Mouse (Mus musculus) kidney, adult 2 months (tissue): ENCODE measurements around the gene Ube4b. TPM values are rescaled to one million over a fixed set of nuclear protein-coding genes. Genes with fewer than 3 reads are reported as not detected.

ENCODE experiments used
- DNase-seq: peaks from one replicate; pipeline ENCODE4 v3.0.0; 2021
- H3K27ac ChIP-seq: fragments of 200-500 bp; 2 replicates; pipeline ENCODE4 v1.5.1; 2012; ENCODE audit warnings: low read depth, low read length, control low read depth, inconsistent platforms; ENCODE audit not compliant: insufficient read depth
- H3K27me3 ChIP-seq: fragments of 200-500 bp; replicated peaks from 2 replicates; pipeline ENCODE4 v1.6.1; 2012; ENCODE audit warnings: mild to moderate bottlenecking, moderate library complexity, low read length, inconsistent platforms; ENCODE audit not compliant: control insufficient read depth, insufficient read depth
- H3K36me3 ChIP-seq: fragments of 200-500 bp; 2 replicates; pipeline ENCODE4 v1.6.1; 2012; ENCODE audit warnings: mild to moderate bottlenecking, moderate library complexity, low read length, inconsistent platforms; ENCODE audit not compliant: control insufficient read depth, insufficient read depth
- H3K4me1 ChIP-seq: fragments of 200-500 bp; 2 replicates; pipeline ENCODE4 v1.6.1; 2011; ENCODE audit warnings: low read length; ENCODE audit not compliant: control insufficient read depth, insufficient read depth
- H3K4me3 ChIP-seq: fragments of 200-500 bp; 2 replicates; pipeline ENCODE4 v1.5.1; 2011; ENCODE audit warnings: mild to moderate bottlenecking, low read depth, low read length, control low read depth; ENCODE audit not compliant: insufficient read depth
- CTCF ChIP-seq: fragments of 200-500 bp; conservative IDR thresholded peaks from 2 replicates; pipeline ENCODE4 v1.5.1; 2011; ENCODE audit warnings: low read depth, mild to moderate bottlenecking, control low read depth, low read length, moderate library complexity, mixed read lengths; ENCODE audit not compliant: insufficient read depth, insufficient read length
- POLR2A ChIP-seq: fragments of 200-500 bp; IDR thresholded peaks from one replicate; pipeline ENCODE4 v1.6.1; 2011; ENCODE audit warnings: low read depth, low read length, control low read depth
- WGBS: fragments of 180-500 bp; shearing (Covaris S2); methylation state at CpG from one replicate; pipeline ENCODE4 v1.1.7; 2018; 5-methylcytosine and 5-hydroxymethylcytosine counted together
- polyA plus RNA-seq: library from polyadenylated mRNA; depleted of rRNA; stranded (reverse); fragments of >200 nt; gene quantifications from 2 replicates; pipeline ENCODE4 v1.2.3, GENCODE M21; 2012

The Ube4b gene
- polyA plus RNA-seq, 1 experiment = 56.5 TPM

GRCm38 (mm10) chr4:149314275-149314837 lies 112.2 kb downstream of the Ube4b start:
- WGBS = 78% methylated on average over 11 of the region's 11 CpGs

DNA sequence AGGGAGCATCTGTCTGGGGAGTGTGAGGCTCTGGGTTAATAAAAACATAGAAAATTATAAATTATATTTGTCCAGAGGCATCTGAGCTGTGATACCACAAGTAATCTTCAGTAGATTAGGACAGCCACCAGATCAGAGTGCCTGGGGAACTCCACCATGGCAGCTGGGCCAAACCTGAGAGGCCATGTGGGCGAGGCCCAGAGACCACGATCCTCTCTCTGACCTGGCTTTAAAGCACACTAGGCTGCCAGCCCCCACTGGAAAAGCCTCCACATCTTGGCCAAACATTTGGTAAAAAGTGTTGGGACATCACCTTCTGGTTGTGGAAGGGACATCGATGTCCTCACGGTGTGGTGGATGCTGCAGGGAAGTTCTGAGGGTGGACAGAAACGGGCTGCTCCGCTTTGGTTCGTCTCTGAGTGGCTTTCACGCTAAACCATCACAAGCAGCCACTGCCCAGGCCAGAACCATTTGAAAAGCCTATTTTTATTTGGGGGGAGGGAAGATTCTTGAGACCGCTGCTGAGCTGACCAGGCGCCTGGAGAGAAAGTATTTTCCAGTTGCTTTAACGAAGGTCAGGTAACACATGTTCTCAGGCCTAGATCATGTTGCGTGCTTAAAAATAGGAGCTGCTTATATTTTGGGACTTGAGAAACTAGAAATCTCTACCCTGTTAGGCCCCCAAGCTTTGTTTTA lies 112.8 kb downstream of the Ube4b start:
- no peak for DNase-seq
- H3K27me3 ChIP-seq = no peaks in the 10 kb centered on the region
- no peak overlapping the region for H3K4me3 ChIP-seq
- TF ChIP-seq CTCF = no peak
- no peak for TF ChIP-seq POLR2A
- WGBS = 87% methylated on average over 12 of the region's 12 CpGs
- H3K4me1 ChIP-seq = no peaks in the 10 kb centered on the region
- H3K27ac ChIP-seq = no peak overlapping the region
- H3K36me3 ChIP-seq = no peaks in the 10 kb centered on the region

More at GRCm38 (mm10) chr4:149314275-149314837, 112.2 kb downstream of the Ube4b start:
- TF ChIP-seq POLR2A = no peak
- TF ChIP-seq CTCF = no peak
- Histone ChIP-seq H3K27me3 (no peaks in the 10 kb centered on the region), H3K4me1 (no peaks in the 10 kb centered on the region), H3K36me3 (no peaks in the 10 kb centered on the region), H3K4me3 (no peak overlapping the region), H3K27ac (no peak overlapping the region)
- DNase-seq = no peak

DNA sequence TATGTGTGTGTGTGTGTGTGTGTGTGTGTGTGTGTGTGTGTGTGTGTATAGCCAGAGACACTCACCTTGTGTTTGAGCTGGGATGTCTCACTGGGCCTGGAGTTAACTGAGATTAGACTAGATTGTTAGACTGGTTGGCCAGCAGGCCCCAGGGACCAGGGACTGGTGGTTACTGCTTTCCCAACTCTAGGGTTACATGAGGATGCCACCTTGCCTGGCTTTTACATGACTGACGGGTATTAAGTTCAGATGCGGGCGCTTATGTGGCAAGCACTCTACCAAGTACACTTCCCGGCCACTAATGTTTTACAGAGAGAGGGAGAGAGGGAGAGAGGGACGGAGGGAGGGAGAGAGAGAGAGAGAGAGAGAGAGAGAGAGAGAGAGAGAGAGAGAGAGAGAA lies 114.6 kb downstream of the Ube4b start:
- H3K4me3 ChIP-seq = no peak overlapping the region
- WGBS = 89% methylated on average over 5 of the region's 5 CpGs
- TF ChIP-seq CTCF = no peak
- no peak for TF ChIP-seq POLR2A
- H3K27ac ChIP-seq = no peak overlapping the region
- H3K27me3 ChIP-seq = no peaks in the 10 kb centered on the region
- H3K36me3 ChIP-seq = no peaks in the 10 kb centered on the region
- no peaks in the 10 kb centered on the region for H3K4me1 ChIP-seq
- DNase-seq = no peak

GRCm38 (mm10) chr4:149308491-149308820 lies 118.1 kb downstream of the Ube4b start:
- no peaks in the 10 kb centered on the region for H3K36me3 ChIP-seq
- peaks cover 5% of the 10 kb centered on the region; the same call in 1 of the 2 replicates for H3K4me1 ChIP-seq
- H3K27ac ChIP-seq = peak overlapping the region; percentile 42; the same call in 1 of the 2 replicates
- TF ChIP-seq POLR2A (no peak), CTCF (no peak)
- H3K27me3 ChIP-seq = no peaks in the 10 kb centered on the region
- WGBS = 70% methylated on average over 3 of the region's 3 CpGs
- 0 out of 2 replicates have a peak overlapping the region, but pooled peaks have one; percentile 67 for H3K4me3 ChIP-seq
- DNase-seq = no peak

DNA sequence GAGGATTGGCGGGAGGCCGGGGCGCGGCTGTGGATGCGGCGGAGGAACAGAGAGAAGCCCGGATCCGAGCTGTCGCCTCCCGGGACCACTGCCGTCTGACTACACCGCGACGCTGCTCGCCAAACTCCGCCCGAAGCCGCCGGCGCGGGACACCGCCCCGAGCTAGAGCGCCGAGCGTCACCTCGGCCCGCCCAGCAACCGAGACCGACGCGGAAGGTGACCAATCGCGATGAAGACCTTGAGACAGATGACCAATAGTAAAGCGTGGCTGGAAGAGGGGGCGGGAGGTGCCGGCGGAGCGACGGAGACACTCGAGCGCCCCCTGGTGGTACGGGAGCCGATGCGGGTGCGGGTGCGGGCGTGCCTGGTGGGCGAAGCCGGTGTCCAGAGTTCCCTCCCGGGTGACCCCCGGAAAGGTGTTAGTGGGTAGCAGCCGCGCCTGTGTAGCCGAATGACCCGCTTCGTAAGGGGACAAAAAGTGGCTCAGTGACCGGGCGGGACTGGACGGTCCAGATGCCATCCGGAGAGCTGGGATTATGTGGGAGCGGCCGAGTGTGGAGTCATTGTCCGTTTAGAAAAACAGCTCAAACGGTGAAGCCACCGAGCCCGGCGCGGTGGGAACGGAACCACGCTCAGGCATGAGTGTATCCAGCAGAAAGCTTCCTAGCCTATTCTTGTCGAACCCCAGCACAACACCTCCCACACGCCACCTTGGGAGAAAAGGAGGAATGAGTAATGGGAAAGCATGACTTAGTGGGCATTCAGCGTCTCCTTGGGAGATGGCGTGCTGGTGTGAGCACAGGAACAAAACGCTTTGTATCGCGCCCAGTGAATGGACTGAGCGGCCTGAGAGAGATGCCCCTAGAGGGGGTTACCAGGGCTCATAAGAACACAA lies 118.7 kb downstream of the Ube4b start, which contains the start of gene Kif1b:
TSS of gene Kif1b (minus strand) at position 98 of the 895 bp plus-strand sequence.
- peaks cover 7% of the 10 kb centered on the region; the same call in 1 of the 2 replicates for H3K4me1 ChIP-seq
- peak; percentile 98 for DNase-seq
- TF ChIP-seq POLR2A = peak; percentile 85
- TF ChIP-seq CTCF = peak; percentile 82
- H3K27me3 ChIP-seq = no peaks in the 10 kb centered on the region
- no peaks in the 10 kb centered on the region for H3K36me3 ChIP-seq
- peak within 1 kb of the TSS; percentile 53 for H3K27ac ChIP-seq
- peak within 1 kb of the TSS; percentile 68 for H3K4me3 ChIP-seq
- under 1% methylated on average over 79 of the region's 79 CpGs for WGBS

GRCm38 (mm10) chr4:149306712-149307595 lies 119.6 kb downstream of the Ube4b start:
- TF ChIP-seq CTCF (no peak), POLR2A (no peak)
- peak overlapping the region; percentile 53 for H3K27ac ChIP-seq
- no peaks in the 10 kb centered on the region for H3K27me3 ChIP-seq
- under 1% methylated on average over 72 of the region's 83 CpGs for WGBS
- H3K4me3 ChIP-seq = peak overlapping the region; percentile 68
- no peaks in the 10 kb centered on the region for H3K36me3 ChIP-seq
- DNase-seq = peak; percentile 87
- H3K4me1 ChIP-seq = peaks cover 8% of the 10 kb centered on the region; the same call in 1 of the 2 replicates
